Mouse (Mus musculus) E14TG2a.4 (cell line): ENCODE measurements around the gene Lix1.

Source experiments
- CTCF ChIP-seq: conservative IDR thresholded peaks from 2 replicates; pipeline ENCODE4 v1.5.1; 2014; ENCODE audit warnings: low read length
- NANOG ChIP-seq: IDR thresholded peaks from 2 replicates; pipeline ENCODE4 v1.6.1; 2014; ENCODE audit warnings: borderline replicate concordance, low read length, mixed read lengths
- POU5F1 ChIP-seq: IDR thresholded peaks from 2 replicates; pipeline ENCODE4 v1.6.1; 2014; ENCODE audit warnings: low read length, borderline replicate concordance

DNA sequence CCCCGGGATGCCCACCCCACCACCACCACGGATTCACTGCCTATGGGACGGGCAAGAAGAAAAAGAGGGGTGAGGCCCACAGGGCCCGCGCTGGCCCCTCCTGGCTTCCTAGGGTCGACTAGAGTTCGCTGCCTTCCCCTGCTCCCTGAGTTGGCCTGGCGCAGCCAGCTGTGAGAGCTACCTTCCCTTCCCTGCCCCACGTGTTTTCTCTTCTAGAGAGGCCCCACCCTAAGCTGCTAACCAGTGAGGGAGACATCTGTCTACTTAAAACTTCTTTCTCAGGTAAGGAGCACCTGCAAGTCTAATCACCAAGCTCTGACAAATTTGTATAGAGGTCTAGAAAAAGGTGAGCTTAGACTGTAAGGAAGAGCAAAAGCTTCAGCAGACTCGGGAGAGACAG is 104.2 kb downstream of the Lix1 start:
- TF ChIP-seq CTCF (no peak), NANOG (no peak), POU5F1 (no peak)
